Mouse (Mus musculus): ENCODE data around the gene Birc6. TPM values are rescaled to one million over a fixed set of nuclear protein-coding genes. Genes with fewer than 3 reads are reported as not detected.

The Birc6 gene
- polyA plus RNA-seq, 1 experiment from 2014 or later = 102 TPM

- H3K4me2 ChIP-seq = no peak overlapping the region
- WGBS = 59% methylated on average over 3 of the region's 3 CpGs
- no peaks in the 10 kb centered on the region for H3K36me3 ChIP-seq
- peaks cover 8% of the 10 kb centered on the region for H3K4me1 ChIP-seq
- peaks cover 5% of the 10 kb centered on the region; the same call in 1 of the 2 replicates for H3K27me3 ChIP-seq
- H3K4me3 ChIP-seq = no peak overlapping the region
- H3K9me3 ChIP-seq = no peaks in the 10 kb centered on the region
- H3K9ac ChIP-seq = no peak overlapping the region
- ATAC-seq (ENCODE audit: insufficient number of reproducible peaks, insufficient read depth, low FRiP score, low TSS enrichment, low read depth) = no peak
- no peak overlapping the region for H3K27ac ChIP-seq
Observed at GRCm38 (mm10) chr17:74715128-74715527, 187.0 kb downstream of the Birc6 start.

- no peak overlapping the region for H3K27ac ChIP-seq
- WGBS = 40% methylated on average over 1 of the region's 1 CpGs
- no peak for ATAC-seq (ENCODE audit: insufficient number of reproducible peaks, insufficient read depth, low FRiP score, low TSS enrichment, low read depth)
- no peaks in the 10 kb centered on the region for H3K9me3 ChIP-seq
- no peak overlapping the region for H3K4me3 ChIP-seq
- H3K27me3 ChIP-seq = peaks cover 5% of the 10 kb centered on the region; the same call in 1 of the 2 replicates
- peaks cover 8% of the 10 kb centered on the region for H3K4me1 ChIP-seq
- no peak overlapping the region for H3K4me2 ChIP-seq
- H3K36me3 ChIP-seq = no peaks in the 10 kb centered on the region
- no peak overlapping the region for H3K9ac ChIP-seq
Observed at GRCm38 (mm10) chr17:74715724-74716123, 187.6 kb downstream of the Birc6 start.

- peak overlapping the region; percentile 72 for H3K4me2 ChIP-seq
- peaks cover 5% of the 10 kb centered on the region; the same call in 1 of the 2 replicates for H3K27me3 ChIP-seq
- no peaks in the 10 kb centered on the region for H3K9me3 ChIP-seq
- peak overlapping the region; percentile 77; the same call in 1 of the 2 replicates for H3K4me3 ChIP-seq
- H3K9ac ChIP-seq = no peak overlapping the region
- ATAC-seq (ENCODE audit: insufficient number of reproducible peaks, insufficient read depth, low FRiP score, low TSS enrichment, low read depth) = no peak
- WGBS = 42% methylated on average over 3 of the region's 3 CpGs
- H3K27ac ChIP-seq = no peak overlapping the region
- peaks cover 4% of the 10 kb centered on the region for H3K36me3 ChIP-seq
- H3K4me1 ChIP-seq = peaks cover 8% of the 10 kb centered on the region
Observed at GRCm38 (mm10) chr17:74716643-74717042, 188.5 kb downstream of the Birc6 start.

GRCm38 (mm10) chr17:74717091-74717617 lies 189.1 kb downstream of the Birc6 start:
- peaks cover 5% of the 10 kb centered on the region; the same call in 1 of the 2 replicates for H3K27me3 ChIP-seq
- peaks cover 8% of the 10 kb centered on the region for H3K4me1 ChIP-seq
- no peak for ATAC-seq (ENCODE audit: insufficient number of reproducible peaks, insufficient read depth, low FRiP score, low TSS enrichment, low read depth)
- peak overlapping the region; percentile 78 for H3K9ac ChIP-seq
- 8% methylated on average over 14 of the region's 14 CpGs for WGBS
- H3K27ac ChIP-seq = peak overlapping the region; percentile 51; the same call in 1 of the 2 replicates
- H3K4me2 ChIP-seq = peak overlapping the region; percentile 72
- H3K9me3 ChIP-seq = no peaks in the 10 kb centered on the region
- H3K4me3 ChIP-seq = peak overlapping the region; percentile 77
- peaks cover 9% of the 10 kb centered on the region for H3K36me3 ChIP-seq

- under 1% methylated on average over 31 of the region's 31 CpGs for WGBS
- Histone ChIP-seq H3K9ac (peak within 1 kb of the TSS; percentile 78), H3K4me3 (peak within 1 kb of the TSS; percentile 77), H3K4me1 (peaks cover 8% of the 10 kb centered on the region), H3K9me3 (no peaks in the 10 kb centered on the region), H3K36me3 (peaks cover 13% of the 10 kb centered on the region), H3K27me3 (peaks cover 5% of the 10 kb centered on the region; the same call in 1 of the 2 replicates), H3K4me2 (peak within 1 kb of the TSS; percentile 72), H3K27ac (peak within 1 kb of the TSS; percentile 51; the same call in 1 of the 2 replicates)
- peak; percentile 86 for ATAC-seq (ENCODE audit: insufficient number of reproducible peaks, insufficient read depth, low FRiP score, low TSS enrichment, low read depth)
Observed at GRCm38 (mm10) chr17:74717618-74718151, 189.6 kb downstream of the Birc6 start, which contains the start of gene Ttc27. Ttc27 (plus strand) TSS chr17:74717732.

GRCm38 (mm10) chr17:74732872-74733271 lies 204.8 kb downstream of the Birc6 start:
- H3K36me3 ChIP-seq = peaks cover 35% of the 10 kb centered on the region
- no peaks in the 10 kb centered on the region for H3K9me3 ChIP-seq
- ATAC-seq (ENCODE audit: insufficient number of reproducible peaks, insufficient read depth, low FRiP score, low TSS enrichment, low read depth) = no peak
- no peak overlapping the region for H3K4me2 ChIP-seq
- H3K4me1 ChIP-seq = no peaks in the 10 kb centered on the region
- no peak overlapping the region for H3K4me3 ChIP-seq
- H3K9ac ChIP-seq = no peak overlapping the region
- no peak overlapping the region for H3K27ac ChIP-seq
- no peaks in the 10 kb centered on the region for H3K27me3 ChIP-seq

- 85% methylated on average over 11 of the region's 11 CpGs for WGBS
- H3K9ac ChIP-seq = no peak overlapping the region
- H3K27me3 ChIP-seq = no peaks in the 10 kb centered on the region
- H3K4me2 ChIP-seq = no peak overlapping the region
- peaks cover 29% of the 10 kb centered on the region for H3K36me3 ChIP-seq
- H3K4me1 ChIP-seq = no peaks in the 10 kb centered on the region
- H3K27ac ChIP-seq = no peak overlapping the region
- no peak for ATAC-seq (ENCODE audit: insufficient number of reproducible peaks, insufficient read depth, low FRiP score, low TSS enrichment, low read depth)
- H3K9me3 ChIP-seq = no peaks in the 10 kb centered on the region
- H3K4me3 ChIP-seq = no peak overlapping the region
Observed at GRCm38 (mm10) chr17:74735392-74735791, 207.3 kb downstream of the Birc6 start.

- Histone ChIP-seq H3K36me3 (peaks cover 17% of the 10 kb centered on the region), H3K4me3 (no peak overlapping the region), H3K27ac (no peak overlapping the region), H3K4me2 (no peak overlapping the region), H3K27me3 (no peaks in the 10 kb centered on the region), H3K9ac (no peak overlapping the region), H3K9me3 (no peaks in the 10 kb centered on the region), H3K4me1 (no peaks in the 10 kb centered on the region)
- no peak for ATAC-seq (ENCODE audit: insufficient number of reproducible peaks, insufficient read depth, low FRiP score, low TSS enrichment, low read depth)
- 81% methylated on average over 1 of the region's 1 CpGs for WGBS
Observed at GRCm38 (mm10) chr17:74749659-74750058, 221.6 kb downstream of the Birc6 start.

- Histone ChIP-seq H3K4me3 (no peak overlapping the region), H3K9ac (no peak overlapping the region), H3K27ac (no peak overlapping the region), H3K27me3 (no peaks in the 10 kb centered on the region), H3K4me2 (no peak overlapping the region), H3K36me3 (peaks cover 6% of the 10 kb centered on the region), H3K9me3 (no peaks in the 10 kb centered on the region), H3K4me1 (no peaks in the 10 kb centered on the region)
- no peak for ATAC-seq (ENCODE audit: insufficient number of reproducible peaks, insufficient read depth, low FRiP score, low TSS enrichment, low read depth)
- WGBS = 89% methylated on average over 4 of the region's 4 CpGs
Observed at GRCm38 (mm10) chr17:74751026-74751425, 222.9 kb downstream of the Birc6 start.

Other genes starting within 250 kb of the Birc6 start
- gene Memo1, start 232.8 kb upstream of the Birc6 start, polyA plus RNA-seq (2015; fragmentation: Nextera tagmentation; extraction: Ambion mirVana) = 80.3 and 85.8 TPM in 2 replicates
- 226 and 247 TPM in 2 replicates for gene Dpy30, start 204.4 kb upstream of the Birc6 start, polyA plus RNA-seq (2015; fragmentation: Nextera tagmentation; extraction: Ambion mirVana)
- gene Spast, start 189.3 kb upstream of the Birc6 start, polyA plus RNA-seq (2015; fragmentation: Nextera tagmentation; extraction: Ambion mirVana) = 15.6 and 20.3 TPM in 2 replicates
- 38.4 and 42.8 TPM in 2 replicates for gene Slc30a6, start 132.7 kb upstream of the Birc6 start, polyA plus RNA-seq (2015; fragmentation: Nextera tagmentation; extraction: Ambion mirVana)
- gene Nlrc4, start 69.2 kb upstream of the Birc6 start, polyA plus RNA-seq (2015; fragmentation: Nextera tagmentation; extraction: Ambion mirVana) = 0.26 and 0.38 TPM in 2 replicates
- 56.5 and 60.5 TPM in 2 replicates for gene Yipf4, start 38.8 kb upstream of the Birc6 start, polyA plus RNA-seq (2015; fragmentation: Nextera tagmentation; extraction: Ambion mirVana)
- gene Ttc27, start 189.4 kb downstream of the Birc6 start, polyA plus RNA-seq (2015; fragmentation: Nextera tagmentation; extraction: Ambion mirVana) = 24.1 and 29.1 TPM in 2 replicates